Mouse (Mus musculus): Measurements from ENCODE around the gene Foxj3. TPM values are rescaled to one million over a fixed set of nuclear protein-coding genes. Genes with fewer than 3 reads are reported as not detected.

Gene Foxj3
- polyA plus RNA-seq, 1 experiment from 2014 or later: 25.7 TPM

GRCm38 (mm10) chr4:119550864-119551263, 14.1 kb downstream of the Foxj3 start:
- H3K9ac ChIP-seq (ENCODE audit: low read depth, low read length): no peak overlapping the region
- H3K4me1 ChIP-seq (ENCODE audit: control insufficient read depth, insufficient read depth, low read depth, low read length): no peaks in the 10 kb centered on the region
- no peaks in the 10 kb centered on the region for H3K36me3 ChIP-seq (ENCODE audit: control insufficient read depth, insufficient read depth, low read length)
- 81% methylated on average over 1 of the region's 1 CpGs for WGBS
- H3K4me3 ChIP-seq (ENCODE audit: low read length): no peak overlapping the region
- no peak overlapping the region for H3K27ac ChIP-seq (ENCODE audit: low read depth, low read length)
- no peak for ATAC-seq
- no peaks in the 10 kb centered on the region for H3K9me3 ChIP-seq (ENCODE audit: control insufficient read depth, low read length)
- no peak overlapping the region for H3K4me2 ChIP-seq (ENCODE audit: low read length)
- no peaks in the 10 kb centered on the region for H3K27me3 ChIP-seq (replicated peaks; ENCODE audit: control insufficient read depth, insufficient read depth, low read length)

GRCm38 (mm10) chr4:119555466-119555865, 18.7 kb downstream of the Foxj3 start:
- no peaks in the 10 kb centered on the region for H3K27me3 ChIP-seq (replicated peaks; ENCODE audit: control insufficient read depth, insufficient read depth, low read length)
- no peak overlapping the region for H3K9ac ChIP-seq (ENCODE audit: low read depth, low read length)
- no peak overlapping the region for H3K4me2 ChIP-seq (ENCODE audit: low read length)
- WGBS: 68% methylated on average over 2 of the region's 2 CpGs
- no peaks in the 10 kb centered on the region for H3K4me1 ChIP-seq (ENCODE audit: control insufficient read depth, insufficient read depth, low read depth, low read length)
- no peaks in the 10 kb centered on the region for H3K9me3 ChIP-seq (ENCODE audit: control insufficient read depth, low read length)
- H3K4me3 ChIP-seq (ENCODE audit: low read length): no peak overlapping the region
- no peak for ATAC-seq
- no peak overlapping the region for H3K27ac ChIP-seq (ENCODE audit: low read depth, low read length)
- H3K36me3 ChIP-seq (ENCODE audit: control insufficient read depth, insufficient read depth, low read length): no peaks in the 10 kb centered on the region

DNA sequence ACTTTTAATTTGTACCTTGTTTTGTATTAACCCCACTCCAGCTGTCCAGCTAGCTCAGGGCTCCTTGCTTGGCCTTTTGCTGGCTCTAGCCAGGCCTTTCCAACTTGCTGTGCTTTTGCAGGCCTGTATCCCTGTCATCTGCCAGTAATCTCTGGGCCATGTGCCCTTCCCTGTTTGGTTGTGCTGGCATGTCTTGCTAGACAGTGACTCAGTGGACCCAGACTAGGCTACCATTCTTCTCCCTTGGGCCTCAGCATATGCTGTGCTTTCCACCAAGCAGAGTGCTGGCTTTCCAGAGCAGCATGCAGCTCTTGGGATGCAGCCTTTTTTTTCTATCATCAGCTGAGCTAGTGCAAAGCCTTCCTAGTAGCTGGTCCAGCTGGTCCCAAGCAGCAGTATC, 26.3 kb downstream of the Foxj3 start:
- Histone ChIP-seq H3K27me3 (replicated peaks; ENCODE audit: control insufficient read depth, insufficient read depth, low read length) (no peaks in the 10 kb centered on the region), H3K27ac (ENCODE audit: low read depth, low read length) (no peak overlapping the region), H3K9ac (ENCODE audit: low read depth, low read length) (no peak overlapping the region), H3K4me2 (ENCODE audit: low read length) (no peak overlapping the region), H3K36me3 (ENCODE audit: control insufficient read depth, insufficient read depth, low read length) (peaks cover 2% of the 10 kb centered on the region; the same call in 1 of the 2 replicates), H3K9me3 (ENCODE audit: control insufficient read depth, low read length) (no peaks in the 10 kb centered on the region), H3K4me3 (ENCODE audit: low read length) (no peak overlapping the region), H3K4me1 (ENCODE audit: control insufficient read depth, insufficient read depth, low read depth, low read length) (no peaks in the 10 kb centered on the region)
- ATAC-seq: no peak

DNA sequence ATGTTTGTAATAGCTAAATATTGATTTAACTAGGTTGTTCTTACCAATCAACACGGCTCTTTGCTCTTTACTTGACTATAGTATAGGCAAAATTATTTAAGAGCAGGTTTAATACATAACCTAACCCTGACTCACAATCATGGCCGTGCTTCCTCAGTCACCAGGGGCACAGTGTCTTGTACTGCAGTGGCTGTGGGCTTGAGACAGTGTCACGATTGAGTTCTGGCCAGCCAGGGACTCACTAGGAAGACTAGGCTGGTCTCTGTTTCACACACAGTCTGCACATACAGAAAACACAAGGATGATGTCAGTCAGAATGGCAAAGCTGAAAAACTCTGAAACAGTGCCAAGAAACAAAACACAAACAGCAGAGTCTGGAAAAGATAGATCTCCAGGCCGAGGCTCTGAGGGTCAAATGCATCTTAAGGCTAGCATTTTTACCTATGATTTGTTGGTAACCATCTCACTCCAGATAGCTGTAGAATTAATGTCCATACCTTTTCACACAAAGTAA, 29.6 kb downstream of the Foxj3 start:
- no peak for ATAC-seq
- no peak overlapping the region for H3K4me3 ChIP-seq (ENCODE audit: low read length)
- H3K4me1 ChIP-seq (ENCODE audit: control insufficient read depth, insufficient read depth, low read depth, low read length): no peaks in the 10 kb centered on the region
- H3K36me3 ChIP-seq (ENCODE audit: control insufficient read depth, insufficient read depth, low read length): peaks cover 2% of the 10 kb centered on the region; the same call in 1 of the 2 replicates
- WGBS: 71% methylated on average over 4 of the region's 4 CpGs
- H3K9ac ChIP-seq (ENCODE audit: low read depth, low read length): no peak overlapping the region
- no peak overlapping the region for H3K4me2 ChIP-seq (ENCODE audit: low read length)
- H3K9me3 ChIP-seq (ENCODE audit: control insufficient read depth, low read length): no peaks in the 10 kb centered on the region
- H3K27me3 ChIP-seq (replicated peaks; ENCODE audit: control insufficient read depth, insufficient read depth, low read length): no peaks in the 10 kb centered on the region
- H3K27ac ChIP-seq (ENCODE audit: low read depth, low read length): no peak overlapping the region

DNA sequence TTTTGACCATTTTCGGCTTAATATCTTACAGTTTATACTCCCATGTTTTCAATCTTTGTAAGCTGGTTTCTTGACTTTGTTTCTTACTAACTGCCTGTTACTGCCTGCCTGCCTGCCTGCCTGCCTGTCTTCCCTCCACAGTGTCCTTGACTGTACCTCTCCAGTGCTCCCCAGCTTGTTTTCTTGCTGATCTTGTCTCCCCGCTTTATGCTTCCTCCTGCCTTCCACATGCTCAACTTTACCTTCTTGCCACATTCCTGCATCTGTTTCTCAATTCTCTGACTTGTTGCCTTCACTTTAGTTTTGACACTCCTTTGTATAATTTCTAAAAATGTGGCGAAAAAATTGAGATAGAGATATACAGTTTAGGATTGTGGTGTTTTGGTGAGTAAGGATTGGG, 35.9 kb downstream of the Foxj3 start:
- Histone ChIP-seq H3K4me2 (ENCODE audit: low read length) (no peak overlapping the region), H3K27me3 (replicated peaks; ENCODE audit: control insufficient read depth, insufficient read depth, low read length) (no peaks in the 10 kb centered on the region), H3K9ac (ENCODE audit: low read depth, low read length) (no peak overlapping the region), H3K27ac (ENCODE audit: low read depth, low read length) (no peak overlapping the region), H3K9me3 (ENCODE audit: control insufficient read depth, low read length) (no peaks in the 10 kb centered on the region), H3K4me1 (ENCODE audit: control insufficient read depth, insufficient read depth, low read depth, low read length) (no peaks in the 10 kb centered on the region), H3K36me3 (ENCODE audit: control insufficient read depth, insufficient read depth, low read length) (no peaks in the 10 kb centered on the region), H3K4me3 (ENCODE audit: low read length) (no peak overlapping the region)
- no peak for ATAC-seq
- WGBS: 98% methylated on average over 3 of the region's 3 CpGs

- Histone ChIP-seq H3K36me3 (ENCODE audit: control insufficient read depth, insufficient read depth, low read length) (no peaks in the 10 kb centered on the region), H3K27ac (ENCODE audit: low read depth, low read length) (no peak overlapping the region), H3K4me1 (ENCODE audit: control insufficient read depth, insufficient read depth, low read depth, low read length) (no peaks in the 10 kb centered on the region), H3K4me2 (ENCODE audit: low read length) (no peak overlapping the region), H3K4me3 (ENCODE audit: low read length) (no peak overlapping the region), H3K27me3 (replicated peaks; ENCODE audit: control insufficient read depth, insufficient read depth, low read length) (no peaks in the 10 kb centered on the region), H3K9ac (ENCODE audit: low read depth, low read length) (no peak overlapping the region), H3K9me3 (ENCODE audit: control insufficient read depth, low read length) (no peaks in the 10 kb centered on the region)
- 81% methylated on average over 2 of the region's 2 CpGs for WGBS
- ATAC-seq: no peak
Measured at GRCm38 (mm10) chr4:119574504-119574903, 37.7 kb downstream of the Foxj3 start.

- WGBS: 94% methylated on average over 3 of the region's 3 CpGs
- no peak for ATAC-seq
- Histone ChIP-seq H3K36me3 (ENCODE audit: control insufficient read depth, insufficient read depth, low read length) (no peaks in the 10 kb centered on the region), H3K27ac (ENCODE audit: low read depth, low read length) (no peak overlapping the region), H3K27me3 (replicated peaks; ENCODE audit: control insufficient read depth, insufficient read depth, low read length) (no peaks in the 10 kb centered on the region), H3K9ac (ENCODE audit: low read depth, low read length) (no peak overlapping the region), H3K4me3 (ENCODE audit: low read length) (no peak overlapping the region), H3K9me3 (ENCODE audit: control insufficient read depth, low read length) (no peaks in the 10 kb centered on the region), H3K4me1 (ENCODE audit: control insufficient read depth, insufficient read depth, low read depth, low read length) (no peaks in the 10 kb centered on the region), H3K4me2 (ENCODE audit: low read length) (no peak overlapping the region)
Measured at GRCm38 (mm10) chr4:119575459-119575858, 38.7 kb downstream of the Foxj3 start.

GRCm38 (mm10) chr4:119588037-119588436, 51.2 kb downstream of the Foxj3 start:
- no peak overlapping the region for H3K9ac ChIP-seq (ENCODE audit: low read depth, low read length)
- 97% methylated on average over 2 of the region's 2 CpGs for WGBS
- ATAC-seq: no peak

DNA sequence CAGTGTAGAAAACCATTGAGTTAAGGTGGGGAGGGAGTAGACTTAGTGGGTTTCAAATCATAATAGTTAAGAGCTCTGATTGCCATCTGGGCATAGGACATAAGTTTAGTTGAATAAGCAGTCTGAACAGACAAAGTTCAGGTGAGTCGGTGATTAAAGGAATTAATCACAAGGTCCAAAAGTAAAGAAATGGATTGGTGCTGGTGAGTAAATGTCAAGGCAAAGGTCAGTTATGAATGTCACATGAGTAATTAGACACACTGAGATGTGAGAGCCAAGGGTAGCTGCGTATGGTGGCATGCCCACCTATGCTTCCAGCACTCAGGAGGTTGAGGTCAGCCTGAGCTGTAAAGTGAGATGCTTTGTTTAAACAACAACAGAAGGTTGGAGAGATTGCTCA, 52.6 kb downstream of the Foxj3 start:
- Histone ChIP-seq H3K9me3 (ENCODE audit: control insufficient read depth, low read length) (no peaks in the 10 kb centered on the region), H3K4me1 (ENCODE audit: control insufficient read depth, insufficient read depth, low read depth, low read length) (no peaks in the 10 kb centered on the region), H3K4me3 (ENCODE audit: low read length) (no peak overlapping the region), H3K27me3 (replicated peaks; ENCODE audit: control insufficient read depth, insufficient read depth, low read length) (no peaks in the 10 kb centered on the region), H3K27ac (ENCODE audit: low read depth, low read length) (no peak overlapping the region), H3K36me3 (ENCODE audit: control insufficient read depth, insufficient read depth, low read length) (peaks cover 3% of the 10 kb centered on the region; the same call in 1 of the 2 replicates), H3K9ac (ENCODE audit: low read depth, low read length) (no peak overlapping the region), H3K4me2 (ENCODE audit: low read length) (no peak overlapping the region)
- ATAC-seq: no peak
- 90% methylated on average over 2 of the region's 2 CpGs for WGBS

More at GRCm38 (mm10) chr4:119588037-119588436, 51.2 kb downstream of the Foxj3 start:
- peaks cover 3% of the 10 kb centered on the region; the same call in 1 of the 2 replicates for H3K36me3 ChIP-seq (ENCODE audit: control insufficient read depth, insufficient read depth, low read length)
- no peaks in the 10 kb centered on the region for H3K9me3 ChIP-seq (ENCODE audit: control insufficient read depth, low read length)
- H3K4me1 ChIP-seq (ENCODE audit: control insufficient read depth, insufficient read depth, low read depth, low read length): no peaks in the 10 kb centered on the region
- H3K27me3 ChIP-seq (replicated peaks; ENCODE audit: control insufficient read depth, insufficient read depth, low read length): no peaks in the 10 kb centered on the region
- no peak overlapping the region for H3K4me2 ChIP-seq (ENCODE audit: low read length)
- H3K27ac ChIP-seq (ENCODE audit: low read depth, low read length): no peak overlapping the region
- no peak overlapping the region for H3K4me3 ChIP-seq (ENCODE audit: low read length)

DNA sequence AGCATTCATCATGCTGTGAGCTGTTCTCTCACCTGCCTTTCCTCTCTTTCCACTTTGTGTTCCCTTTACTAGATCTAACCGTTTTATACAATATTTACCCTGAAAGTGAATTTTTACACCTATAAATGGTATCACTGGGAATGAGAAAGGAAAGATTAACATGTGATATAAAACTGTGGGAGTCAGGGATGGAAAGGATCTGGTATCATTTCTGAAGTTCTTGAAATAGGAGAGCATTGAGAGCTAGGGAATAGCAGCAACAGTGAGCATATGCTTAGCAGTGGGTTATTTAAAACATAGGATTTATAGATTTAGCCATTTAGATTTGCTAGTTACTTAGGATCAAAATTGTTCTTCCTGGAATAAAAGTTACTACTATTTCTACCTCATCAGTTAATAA, 53.2 kb downstream of the Foxj3 start:
- Histone ChIP-seq H3K9ac (ENCODE audit: low read depth, low read length) (no peak overlapping the region), H3K27me3 (replicated peaks; ENCODE audit: control insufficient read depth, insufficient read depth, low read length) (no peaks in the 10 kb centered on the region), H3K9me3 (ENCODE audit: control insufficient read depth, low read length) (no peaks in the 10 kb centered on the region), H3K4me3 (ENCODE audit: low read length) (no peak overlapping the region), H3K4me2 (ENCODE audit: low read length) (no peak overlapping the region), H3K36me3 (ENCODE audit: control insufficient read depth, insufficient read depth, low read length) (peaks cover 3% of the 10 kb centered on the region; the same call in 1 of the 2 replicates), H3K27ac (ENCODE audit: low read depth, low read length) (no peak overlapping the region), H3K4me1 (ENCODE audit: control insufficient read depth, insufficient read depth, low read depth, low read length) (no peaks in the 10 kb centered on the region)
- 77% methylated on average over 1 of the region's 1 CpGs for WGBS
- ATAC-seq: no peak

Measured in hindbrain, embryonic 16.5 days (tissue).